16 mouse cellular contexts compared by ENCODE assay signal in genomic region chr11:107785288-107785687, GRCm38 (mm10). TPM values are rescaled to one million over a fixed set of nuclear protein-coding genes. Genes with fewer than 3 reads are reported as not detected.
DNase-seq lines count a peak whose midpoint lies in the region; ATAC-seq lines count a peak whose summit lies in the region.
"Had no signal": no experiment of that assay in that cellular context is flagged by ENCODE, and none has a peak within 500 bp of the region (broad histone marks: within the 10 kb centered on the region; RNA-seq: fewer than 3 reads in every experiment).

No protein-coding gene starts in this region.

- H3K4me3 ChIP-seq in hindbrain, embryonic 12.5 days, result no peak overlapping the region
- no peak overlapping the region for H3K4me3 ChIP-seq in hindbrain, embryonic 14.5 days (replicated peaks; ENCODE audit: low read length)

- no peak overlapping the region for H3K9ac ChIP-seq in hindbrain, embryonic 12.5 days
- no peak overlapping the region for H3K9ac ChIP-seq in hindbrain, embryonic 14.5 days
- H3K9ac ChIP-seq: liver, embryonic 14.5 days had no signal

- no peak overlapping the region for H3K27ac ChIP-seq in hindbrain, embryonic 12.5 days
- H3K27ac ChIP-seq in hindbrain, embryonic 14.5 days, result no peak overlapping the region
- H3K27ac ChIP-seq: liver, embryonic 14.5 days; macrophage had no signal

- H3K4me1 ChIP-seq in hindbrain, embryonic 12.5 days, result peaks cover 12% of the 10 kb centered on the region
- 0 out of 2 replicates have a peak, but pooled peaks cover 1% of the 10 kb centered on the region for H3K4me1 ChIP-seq in hindbrain, embryonic 14.5 days (replicated peaks; ENCODE audit: control insufficient read depth, insufficient read depth, low read length)

- H3K9me3 ChIP-seq in hindbrain, embryonic 12.5 days (replicated peaks), result 0 out of 2 replicates have a peak, but pooled peaks cover 3% of the 10 kb centered on the region
- H3K9me3 ChIP-seq in hindbrain, embryonic 14.5 days (ENCODE audit: control insufficient read depth, low read length), result no peaks in the 10 kb centered on the region

- DNase-seq in hindbrain, embryonic 14.5 days (ENCODE audit: low spot score), result no peak
- DNase-seq in 416B (ENCODE audit: low read depth), result peak; percentile 59
- DNase-seq in R1 (ENCODE audit: low read depth, low spot score), result peak; percentile 34
- no peak for DNase-seq in heart, postnatal 14 days
- no peak for DNase-seq in frontal cortex, postnatal 14 days (ENCODE audit: low spot score in 2 of 2)
- DNase-seq: adrenal gland, postnatal 10 days; cerebellum, adult 9-10 months; kidney, adult 18-20 months; kidney, postnatal 4 days; layer of hippocampus, postnatal 36 days; right cerebral cortex, postnatal 4 days; thymus, adult 2 months had no signal

- WGBS in hindbrain, embryonic 12.5 days, result 86% methylated on average over 1 of the region's 1 CpGs
- WGBS in hindbrain, embryonic 14.5 days, result 87% methylated on average over 1 of the region's 1 CpGs

- intact Hi-C loops in heart, postnatal 14 days (cut with DNase I), result no loop called here

- H3K27me3 ChIP-seq in hindbrain, embryonic 12.5 days, result no peaks in the 10 kb centered on the region
- no peaks in the 10 kb centered on the region for H3K27me3 ChIP-seq in hindbrain, embryonic 14.5 days (ENCODE audit: control insufficient read depth, insufficient read depth, low read length)

- no peak overlapping the region for H3K4me2 ChIP-seq in hindbrain, embryonic 12.5 days (replicated peaks)
- H3K4me2 ChIP-seq in hindbrain, embryonic 14.5 days (replicated peaks), result no peak overlapping the region

- ATAC-seq in hindbrain, embryonic 12.5 days (ENCODE audit: low FRiP score), result 0 out of 2 replicates have a peak, but pooled peaks have one; percentile 9
- ATAC-seq in hindbrain, embryonic 14.5 days (ENCODE audit: low FRiP score), result no peak
- ATAC-seq in megakaryocyte, adult 5-6 weeks (ENCODE audit: poor library complexity, severe bottlenecking), result 0 out of 2 replicates have a peak, but pooled peaks have one; percentile 7

- peaks cover 22% of the 10 kb centered on the region for H3K36me3 ChIP-seq in hindbrain, embryonic 12.5 days
- H3K36me3 ChIP-seq in hindbrain, embryonic 14.5 days (replicated peaks; ENCODE audit: control insufficient read depth, insufficient read depth), result peaks cover 15% of the 10 kb centered on the region; the same call in 1 of the 2 replicates

RNA-seq across cellular contexts. Expression of gene Cacng4, which starts 9.1 kb away (rescaled TPM):
- 35.8 and 37.4 TPM in 2 replicates for polyA plus RNA-seq in hindbrain, embryonic 12.5 days (2016; fragmentation: Nextera tagmentation; extraction: Ambion mirVana)
- polyA plus RNA-seq in hindbrain, embryonic 14.5 days (2014; fragmentation: Nextera tagmentation; extraction: Ambion mirVana), result 58.2 and 63.1 TPM in 2 replicates
- not detected in 2 replicates for total RNA-seq in megakaryocyte, adult 5-6 weeks (2015)
- not detected in 2 replicates for total RNA-seq in megakaryocyte, adult 5-6 weeks (2017)
- under 1 TPM; 0.33 to 0.49 TPM for total RNA-seq in heart, postnatal 14 days (2021)
- polyA plus RNA-seq: macrophage had no signal

Comparison
In these comparisons a context has a peak if more than half of its experiments do, and no peak if none do; other contexts are left out.
1. DNase-seq: peak in 416B (single experiment) and R1 (single experiment); none in hindbrain, embryonic 14.5 days (single experiment), heart, postnatal 14 days (0 of 2) and frontal cortex, postnatal 14 days (0 of 2).